Mouse (Mus musculus) hindbrain, embryonic 16.5 days (tissue): Measurements from ENCODE around the gene Camk2n1. TPM values are rescaled to one million over a fixed set of nuclear protein-coding genes. Genes with fewer than 3 reads are reported as not detected.

ENCODE experiments used
- ATAC-seq: fragments of 200-750 bp; cut with Nextera tagmentation; 2 replicates; pipeline ENCODE4 v1.8.0; 2017; ENCODE audit warnings: moderate TSS enrichment, moderate library complexity
- H3K27ac ChIP-seq: fragments of 300-500 bp; sonication (generic); 2 replicates; pipeline ENCODE4 v1.5.1; 2014; ENCODE audit warnings: low read depth, mild to moderate bottlenecking, control low read depth, low read length, moderate library complexity
- H3K27me3 ChIP-seq: fragments of 300-500 bp; sonication (generic); replicated peaks from 2 replicates; pipeline ENCODE4 v1.6.1; 2014; ENCODE audit warnings: low read length; ENCODE audit not compliant: control insufficient read depth, insufficient read depth
- H3K36me3 ChIP-seq: fragments of 300-500 bp; sonication (generic); 2 replicates; pipeline ENCODE4 v1.6.1; 2014; ENCODE audit warnings: mild to moderate bottlenecking, low read length, moderate library complexity, mixed read lengths; ENCODE audit not compliant: control insufficient read depth, insufficient read depth
- H3K4me1 ChIP-seq: fragments of 300-500 bp; sonication (generic); 2 replicates; pipeline ENCODE4 v1.6.1; 2014; ENCODE audit warnings: low read depth, low read length; ENCODE audit not compliant: control insufficient read depth, insufficient read depth
- H3K4me2 ChIP-seq: fragments of 300-500 bp; sonication (generic); 2 replicates; pipeline ENCODE4 v1.6.1; 2014; ENCODE audit warnings: mild to moderate bottlenecking, low read length, control low read depth, moderate library complexity
- H3K4me3 ChIP-seq: fragments of 300-500 bp; sonication (generic); 2 replicates; pipeline ENCODE4 v1.5.1; 2014; ENCODE audit warnings: mild to moderate bottlenecking, low read length, control low read depth, moderate library complexity
- H3K9ac ChIP-seq: fragments of 300-500 bp; sonication (generic); 2 replicates; pipeline ENCODE4 v1.6.1; 2014; ENCODE audit warnings: low read depth, mild to moderate bottlenecking, control low read depth, low read length, moderate library complexity
- H3K9me3 ChIP-seq: fragments of 300-500 bp; sonication (generic); 2 replicates; pipeline ENCODE4 v1.6.1; 2014; ENCODE audit warnings: mild to moderate bottlenecking, low read length, moderate library complexity; ENCODE audit not compliant: control insufficient read depth
- WGBS: fragments of 180-500 bp; shearing (Covaris S2); extraction: QIAGEN DNeasy Blood & Tissue Kit; methylation state at CpG from one replicate; pipeline ENCODE4 v1.1.7; 2014; 5-methylcytosine and 5-hydroxymethylcytosine counted together
- polyA plus RNA-seq: library from polyadenylated mRNA; unstranded; fragments of >200 nt; fragmentation: Nextera tagmentation; extraction: Ambion mirVana; gene quantifications from 2 replicates; pipeline ENCODE4 v1.2.1, GENCODE M21; 2015

Gene Camk2n1
- polyA plus RNA-seq, 1 experiment from 2014 or later = 16.7 TPM

DNA sequence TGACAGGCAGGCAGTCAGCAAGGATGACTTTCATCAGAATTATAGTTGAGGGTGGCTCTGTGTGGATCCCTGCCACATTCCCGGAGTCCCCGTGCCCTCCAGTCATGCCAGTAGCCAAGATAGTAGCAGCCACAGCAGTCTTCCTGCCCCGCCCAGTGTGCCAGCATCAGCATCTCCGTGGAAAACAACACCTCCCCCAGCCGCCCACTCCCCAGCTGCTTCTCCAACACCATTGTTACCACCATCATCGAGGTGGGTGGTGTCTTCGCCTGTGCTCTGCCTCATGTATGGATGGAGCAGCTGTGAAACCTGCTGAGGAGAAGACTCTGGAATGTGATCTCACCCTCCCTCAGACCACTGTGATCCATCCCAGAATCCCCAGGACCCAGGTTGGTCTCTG, 25.5 kb downstream of the Camk2n1 start:
- Histone ChIP-seq H3K27me3 (no peaks in the 10 kb centered on the region), H3K9me3 (no peaks in the 10 kb centered on the region), H3K27ac (no peak overlapping the region), H3K4me2 (no peak overlapping the region), H3K4me1 (peaks cover 5% of the 10 kb centered on the region; the same call in 1 of the 2 replicates), H3K36me3 (no peaks in the 10 kb centered on the region), H3K4me3 (no peak overlapping the region), H3K9ac (no peak overlapping the region)
- ATAC-seq = no peak
- WGBS = 84% methylated on average over 7 of the region's 7 CpGs

DNA sequence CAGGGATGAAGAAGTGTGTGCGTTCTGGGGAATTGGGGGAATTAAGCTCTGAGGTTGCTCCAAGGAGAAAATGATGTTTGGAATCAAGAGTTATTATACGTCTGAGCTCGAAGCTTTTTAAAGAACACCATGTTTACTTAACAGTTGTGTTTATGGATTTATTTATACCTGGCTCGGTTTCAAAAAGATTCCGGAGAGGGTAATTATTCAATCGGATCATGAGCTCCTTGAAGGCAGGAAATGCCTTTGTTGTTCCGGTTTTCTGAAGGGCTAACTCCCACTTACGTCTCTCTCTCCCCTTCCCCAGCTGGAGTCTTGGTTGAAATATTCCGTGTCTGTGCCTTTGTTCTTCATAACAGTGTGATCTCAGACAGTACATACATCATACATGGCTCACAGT, 26.8 kb downstream of the Camk2n1 start:
- 51% methylated on average over 9 of the region's 9 CpGs for WGBS
- H3K4me3 ChIP-seq = no peak overlapping the region
- H3K9me3 ChIP-seq = no peaks in the 10 kb centered on the region
- no peaks in the 10 kb centered on the region for H3K36me3 ChIP-seq
- peaks cover 5% of the 10 kb centered on the region; the same call in 1 of the 2 replicates for H3K4me1 ChIP-seq
- H3K27me3 ChIP-seq = no peaks in the 10 kb centered on the region
- H3K9ac ChIP-seq = no peak overlapping the region
- no peak overlapping the region for H3K4me2 ChIP-seq
- H3K27ac ChIP-seq = no peak overlapping the region
- no peak for ATAC-seq

DNA sequence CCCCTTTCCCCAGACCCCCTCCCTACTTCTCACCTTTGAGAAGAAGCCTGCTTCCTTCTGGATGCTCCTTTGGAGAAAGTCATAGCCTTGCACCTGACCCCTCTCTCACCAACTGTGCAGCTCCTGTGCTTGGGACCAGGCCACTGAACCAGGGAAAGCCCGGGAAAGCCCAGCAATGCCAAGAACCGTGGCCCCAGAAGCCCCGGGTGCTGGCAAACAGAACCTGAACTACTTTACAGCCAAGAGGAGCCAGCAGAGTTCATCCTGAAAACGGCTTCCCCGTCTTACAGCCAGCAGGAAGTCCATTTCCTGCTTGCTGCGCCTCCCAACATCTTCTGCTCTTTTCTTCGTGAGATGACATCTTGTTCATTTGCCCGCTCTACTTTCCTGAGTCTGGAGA, 28.6 kb downstream of the Camk2n1 start:
- Histone ChIP-seq H3K9me3 (no peaks in the 10 kb centered on the region), H3K36me3 (no peaks in the 10 kb centered on the region), H3K27ac (no peak overlapping the region), H3K4me3 (no peak overlapping the region), H3K4me1 (no peaks in the 10 kb centered on the region), H3K4me2 (no peak overlapping the region), H3K27me3 (no peaks in the 10 kb centered on the region), H3K9ac (no peak overlapping the region)
- no peak for ATAC-seq
- WGBS = 74% methylated on average over 8 of the region's 8 CpGs

DNA sequence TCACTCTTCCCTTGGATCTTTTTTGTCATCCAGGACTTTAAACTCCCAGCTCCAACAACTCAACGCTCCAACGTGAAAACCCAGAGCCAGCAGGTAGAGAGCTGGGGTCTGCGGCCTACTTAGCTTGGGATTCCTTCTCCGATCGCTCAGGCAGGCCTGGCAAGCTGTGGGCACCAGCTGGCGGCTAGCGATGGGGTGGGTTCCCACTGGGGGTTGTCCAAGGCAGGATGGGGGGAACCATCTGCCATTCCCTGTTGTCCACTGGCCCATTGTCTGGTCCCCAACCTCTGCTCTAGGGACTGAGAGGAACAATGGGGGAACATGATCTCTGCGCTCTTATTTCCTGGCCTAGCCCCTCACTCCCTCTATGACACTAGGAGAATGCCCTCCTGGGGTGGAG, 34.1 kb downstream of the Camk2n1 start:
- no peak overlapping the region for H3K9ac ChIP-seq
- H3K36me3 ChIP-seq = no peaks in the 10 kb centered on the region
- WGBS = 30% methylated on average over 8 of the region's 8 CpGs
- no peaks in the 10 kb centered on the region for H3K27me3 ChIP-seq
- H3K9me3 ChIP-seq = no peaks in the 10 kb centered on the region
- no peaks in the 10 kb centered on the region; the same call in 1 of the 2 replicates for H3K4me1 ChIP-seq
- no peak overlapping the region for H3K27ac ChIP-seq
- no peak overlapping the region for H3K4me3 ChIP-seq
- no peak; the same call in 1 of the 2 replicates for ATAC-seq
- H3K4me2 ChIP-seq = no peak overlapping the region

DNA sequence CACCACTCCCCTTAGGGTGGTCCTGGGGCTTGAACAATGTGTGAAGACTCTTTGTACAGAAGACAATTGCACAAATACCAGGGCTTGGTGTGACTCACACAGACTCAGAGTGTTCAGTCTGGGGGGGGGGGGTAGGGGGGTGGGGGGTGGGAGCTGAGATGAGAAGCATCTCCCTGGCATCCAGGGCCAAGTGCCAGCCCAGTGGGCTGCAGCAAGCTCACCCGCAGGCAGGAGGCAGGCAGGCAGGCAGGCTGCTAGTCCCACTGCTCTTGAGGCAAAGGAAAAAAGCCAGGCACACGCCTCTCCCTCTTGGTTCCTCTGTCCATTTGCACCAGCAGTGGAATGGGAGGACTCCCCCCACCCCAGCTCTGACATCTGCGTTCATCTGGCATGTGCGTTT, 37.0 kb downstream of the Camk2n1 start:
- Histone ChIP-seq H3K4me3 (no peak overlapping the region), H3K36me3 (no peaks in the 10 kb centered on the region), H3K27me3 (no peaks in the 10 kb centered on the region), H3K4me1 (peaks cover 28% of the 10 kb centered on the region), H3K4me2 (no peak overlapping the region), H3K9me3 (no peaks in the 10 kb centered on the region), H3K9ac (no peak overlapping the region), H3K27ac (no peak overlapping the region)
- 51% methylated on average over 4 of the region's 4 CpGs for WGBS
- no peak for ATAC-seq

DNA sequence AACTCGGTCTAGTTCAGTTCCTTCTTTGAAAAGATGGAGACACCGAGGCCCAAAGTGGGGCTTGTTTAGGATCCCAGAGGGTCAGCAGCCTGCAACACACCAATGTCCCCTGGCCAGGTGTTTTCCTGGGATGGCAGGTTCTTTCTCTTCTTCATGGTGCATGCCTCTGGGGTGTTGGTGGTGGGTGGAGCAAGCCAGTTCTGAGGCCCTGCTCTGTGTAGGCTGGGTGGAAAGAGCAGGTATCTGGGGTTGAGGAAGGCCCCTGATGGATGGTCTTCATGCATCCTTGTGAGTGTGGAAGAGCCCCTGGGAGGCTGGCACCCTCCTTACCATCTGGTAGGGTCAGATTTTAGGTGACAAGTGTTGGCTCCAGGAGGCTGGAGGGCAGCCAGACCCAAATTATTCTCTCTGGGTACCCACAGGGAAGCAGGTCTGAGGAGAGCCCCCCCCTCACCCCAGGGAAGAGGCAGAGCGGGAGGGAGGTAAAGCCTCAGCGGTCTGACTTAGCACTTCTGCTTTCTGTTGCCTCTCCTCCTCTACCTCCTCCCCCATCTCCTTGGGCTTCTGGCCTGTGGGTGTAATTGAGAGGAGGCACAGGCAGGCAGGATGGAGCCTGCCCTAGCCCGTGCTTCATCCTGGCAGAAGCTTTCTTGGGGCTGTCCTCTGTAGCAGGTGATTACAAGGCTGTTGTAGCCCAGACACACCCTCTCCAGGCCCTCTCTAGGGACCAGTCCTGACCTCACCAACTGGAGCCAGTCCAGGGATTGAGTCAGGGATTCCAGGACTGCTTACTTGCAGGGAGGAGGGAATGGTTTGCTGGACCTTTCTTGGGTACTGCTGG, 39.3 kb downstream of the Camk2n1 start:
- no peak overlapping the region for H3K4me2 ChIP-seq
- no peak overlapping the region for H3K27ac ChIP-seq
- no peaks in the 10 kb centered on the region for H3K36me3 ChIP-seq
- 49% methylated on average over 5 of the region's 5 CpGs for WGBS
- H3K4me1 ChIP-seq = peaks cover 36% of the 10 kb centered on the region
- H3K4me3 ChIP-seq = no peak overlapping the region
- no peak overlapping the region for H3K9ac ChIP-seq
- H3K9me3 ChIP-seq = no peaks in the 10 kb centered on the region
- no peaks in the 10 kb centered on the region for H3K27me3 ChIP-seq
- ATAC-seq = peak; percentile 28; the same call in 1 of the 2 replicates

DNA sequence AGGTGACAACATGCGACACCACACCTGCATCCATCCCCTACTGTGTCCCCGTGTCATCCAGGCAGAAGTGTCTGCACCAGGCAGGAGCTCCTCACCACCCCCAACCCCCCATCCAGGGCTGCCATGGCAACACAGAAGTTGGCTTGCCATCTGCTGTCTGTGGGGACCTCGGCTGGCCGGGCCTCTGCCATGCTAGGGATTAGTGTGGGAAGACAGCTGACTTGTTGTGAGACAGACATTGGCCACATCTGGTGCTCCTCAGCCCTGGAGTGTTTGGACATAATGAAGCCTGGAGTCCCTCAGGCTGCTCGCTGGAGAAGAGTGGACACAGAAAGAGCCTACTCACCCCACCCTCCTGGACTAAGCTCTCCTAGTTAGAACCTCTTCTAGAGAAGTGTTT, 40.8 kb downstream of the Camk2n1 start:
- no peak overlapping the region for H3K9ac ChIP-seq
- 9% methylated on average over 5 of the region's 5 CpGs for WGBS
- no peaks in the 10 kb centered on the region for H3K36me3 ChIP-seq
- no peaks in the 10 kb centered on the region for H3K27me3 ChIP-seq
- peak overlapping the region; percentile 33 for H3K27ac ChIP-seq
- H3K9me3 ChIP-seq = no peaks in the 10 kb centered on the region
- peak; percentile 80 for ATAC-seq
- no peak overlapping the region for H3K4me2 ChIP-seq
- peaks cover 36% of the 10 kb centered on the region for H3K4me1 ChIP-seq
- H3K4me3 ChIP-seq = no peak overlapping the region

DNA sequence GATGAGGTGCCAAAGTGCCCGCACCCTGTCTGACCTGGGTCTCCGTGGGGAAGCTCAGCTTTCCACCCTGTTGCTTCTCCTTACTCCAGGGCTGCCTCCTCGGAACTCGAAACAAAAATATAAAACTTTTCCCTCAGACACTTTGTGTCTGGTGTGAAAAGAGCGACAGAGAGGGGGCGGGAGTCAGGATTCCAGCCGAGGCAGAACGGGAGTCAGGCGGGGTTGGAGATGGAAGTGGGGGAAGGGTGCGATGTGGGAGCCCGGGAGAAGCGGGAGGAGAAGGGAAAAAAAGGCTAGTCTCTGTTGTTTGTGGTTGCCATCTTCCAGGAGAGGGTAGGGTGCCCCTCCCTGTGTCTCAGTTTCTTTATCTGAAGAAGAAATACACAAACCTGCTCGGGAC, 41.7 kb downstream of the Camk2n1 start:
- no peak for ATAC-seq
- no peak overlapping the region for H3K4me3 ChIP-seq
- H3K9ac ChIP-seq = no peak overlapping the region
- 7% methylated on average over 13 of the region's 13 CpGs for WGBS
- H3K4me2 ChIP-seq = peak overlapping the region; percentile 39; the same call in 1 of the 2 replicates
- no peaks in the 10 kb centered on the region for H3K36me3 ChIP-seq
- H3K4me1 ChIP-seq = peaks cover 36% of the 10 kb centered on the region
- no peaks in the 10 kb centered on the region for H3K27me3 ChIP-seq
- H3K9me3 ChIP-seq = no peaks in the 10 kb centered on the region
- H3K27ac ChIP-seq = no peak overlapping the region

DNA sequence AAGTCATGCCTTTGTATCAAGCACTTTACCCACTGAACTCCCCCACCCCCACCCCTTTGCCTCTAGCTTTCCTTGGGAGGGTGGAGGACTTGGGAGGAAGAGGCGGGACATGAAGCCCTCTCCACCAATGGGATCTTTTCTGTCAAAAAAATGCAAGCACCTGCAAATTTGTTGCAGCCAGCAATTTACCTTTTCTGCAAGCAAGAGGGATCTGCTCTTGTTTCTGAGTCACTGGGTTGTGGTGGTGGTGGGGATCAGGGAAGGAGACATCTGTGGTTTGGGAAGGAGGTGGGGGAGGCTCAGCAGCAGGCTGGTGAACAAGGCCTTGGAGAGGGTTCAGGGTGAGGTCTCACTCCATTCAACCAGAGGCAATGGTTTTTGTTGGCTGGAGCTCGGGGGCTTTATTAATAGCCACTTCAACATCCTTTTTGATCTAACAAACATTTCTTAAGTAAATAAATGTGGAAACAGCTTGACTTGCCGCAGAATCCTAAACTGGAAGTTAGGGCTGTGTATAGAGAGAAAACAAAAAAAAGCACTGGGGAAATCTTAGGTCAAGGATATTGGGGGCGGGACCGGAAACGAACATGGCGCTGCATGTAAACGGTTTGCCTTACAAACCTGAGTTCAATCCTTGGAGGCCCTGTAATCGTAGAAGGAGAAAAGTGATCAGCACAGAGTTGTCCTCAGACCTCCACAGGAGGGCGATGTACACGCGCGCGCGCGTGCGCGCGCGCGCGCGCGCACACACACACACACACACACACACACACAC, 42.8 kb downstream of the Camk2n1 start:
- Histone ChIP-seq H3K4me1 (peaks cover 36% of the 10 kb centered on the region), H3K9me3 (no peaks in the 10 kb centered on the region), H3K36me3 (no peaks in the 10 kb centered on the region), H3K27ac (no peak overlapping the region), H3K4me2 (no peak overlapping the region), H3K4me3 (no peak overlapping the region), H3K9ac (no peak overlapping the region), H3K27me3 (no peaks in the 10 kb centered on the region)
- no peak for ATAC-seq
- 73% methylated on average over 10 of the region's 24 CpGs for WGBS
